Mouse (Mus musculus): Measurements from ENCODE around the gene Parp8.

Gene Parp8

GRCm38 (mm10) chr13:117018676-117019075 is 6.7 kb downstream of the Parp8 start:
- DNase-seq, result no peak

GRCm38 (mm10) chr13:117013516-117013915 is 11.8 kb downstream of the Parp8 start:
- no peak for DNase-seq

- DNase-seq, result no peak
These were observed 13.3 kb downstream of the Parp8 start for GRCm38 (mm10) chr13:117012031-117012430.

DNA sequence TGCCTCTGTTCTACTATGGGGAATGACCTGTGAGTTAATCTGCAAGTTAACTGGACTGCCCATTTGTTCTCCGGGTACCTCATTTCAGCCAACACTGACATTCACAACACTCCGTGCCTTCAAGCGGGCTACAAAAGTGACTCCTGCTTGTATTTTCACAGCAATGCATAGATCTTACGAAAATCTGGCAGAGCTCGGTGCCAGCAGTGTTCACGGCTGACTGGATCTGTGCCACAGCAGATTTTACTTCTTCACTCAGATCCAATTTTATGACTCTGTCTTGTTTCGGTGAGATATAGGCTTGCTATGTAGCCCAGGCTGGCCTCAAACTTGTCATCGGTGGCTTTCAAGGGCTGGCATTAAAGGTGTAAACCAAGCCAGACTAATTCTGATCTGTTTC is 15.2 kb downstream of the Parp8 start:
- DNase-seq, result no peak

GRCm38 (mm10) chr13:117008021-117009015 is 17.0 kb downstream of the Parp8 start:
- no peak for DNase-seq

- DNase-seq, result no peak
These were observed 17.8 kb downstream of the Parp8 start for GRCm38 (mm10) chr13:117007566-117007965.

DNA sequence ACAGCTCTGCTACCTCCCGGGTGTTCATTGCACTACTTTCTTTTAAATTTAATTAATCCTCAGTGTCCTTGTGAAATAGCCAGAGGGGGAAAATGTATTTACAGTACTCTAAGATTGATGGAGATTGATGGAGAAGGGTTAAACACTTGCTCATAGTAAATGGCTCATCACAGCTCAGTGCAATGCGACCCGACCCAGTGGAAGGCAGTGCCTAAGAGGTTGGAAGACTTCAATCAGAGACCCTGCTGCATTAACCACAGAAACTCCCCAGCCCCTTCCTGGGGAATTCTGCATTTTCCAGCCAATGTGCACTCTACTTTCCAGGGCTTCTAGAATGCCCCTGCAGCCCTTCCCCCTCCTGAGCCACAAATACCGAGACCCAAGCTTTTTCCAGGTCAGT is 18.7 kb downstream of the Parp8 start:
- no peak for DNase-seq

DNA sequence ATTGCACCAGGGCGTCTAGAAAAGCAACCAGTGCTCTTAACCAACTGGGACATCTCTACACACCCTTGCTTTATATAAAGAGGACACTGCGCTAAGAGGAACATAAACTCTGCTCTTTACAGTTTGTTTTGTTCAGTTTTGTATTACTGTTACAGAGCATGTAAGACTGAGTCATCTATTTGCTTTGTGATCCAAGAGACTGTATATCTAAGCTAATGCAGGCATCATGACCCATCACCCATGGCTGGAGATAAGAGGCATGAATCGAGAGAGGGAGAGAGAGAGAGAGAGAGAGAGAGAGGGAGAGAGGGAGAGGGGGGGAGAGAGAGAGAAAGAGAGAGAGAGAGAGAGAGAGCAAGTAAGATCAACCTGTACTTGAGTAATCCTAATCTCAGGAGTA is 24.8 kb downstream of the Parp8 start:
- DNase-seq, result no peak

DNA sequence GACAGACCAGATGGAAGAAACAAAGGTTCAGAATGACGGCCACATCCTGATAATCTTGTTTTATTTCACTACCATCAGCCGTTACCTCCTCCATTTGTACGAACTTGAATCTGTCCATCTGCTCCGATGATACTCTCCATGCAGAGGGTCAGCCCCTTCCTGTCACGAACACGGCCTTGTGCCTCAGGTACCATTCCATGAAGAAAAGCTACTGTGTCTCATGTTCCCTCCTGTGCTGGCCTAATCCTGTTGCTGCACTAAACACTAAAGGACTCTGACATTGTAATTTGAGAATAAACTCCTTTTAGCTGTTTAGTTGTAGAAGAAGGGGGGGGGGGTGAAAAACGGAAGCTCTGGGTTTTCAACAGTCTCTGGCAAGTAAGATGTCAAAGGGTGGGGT is 33.8 kb downstream of the Parp8 start:
- DNase-seq, result no peak

DNA sequence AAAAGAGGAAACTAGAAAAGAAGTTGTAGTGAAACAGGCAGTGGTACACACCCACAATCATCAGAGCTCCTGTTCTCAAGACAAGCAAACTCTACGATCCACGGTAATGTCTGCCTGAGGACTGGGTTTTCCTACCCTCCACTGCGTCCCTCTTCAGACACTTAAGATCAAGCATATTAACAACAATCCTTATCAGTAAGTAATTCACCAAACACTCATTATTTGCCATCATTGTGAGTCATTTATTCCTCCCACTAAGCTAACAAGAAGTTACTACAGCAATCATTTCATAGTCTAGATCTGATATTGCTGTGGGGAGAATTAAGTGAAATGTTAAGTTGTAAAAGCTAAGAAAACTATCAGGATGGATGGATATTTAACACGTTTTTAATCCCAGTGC is 35.0 kb downstream of the Parp8 start:
- DNase-seq, result no peak

GRCm38 (mm10) chr13:116988706-116989105 is 36.6 kb downstream of the Parp8 start:
- DNase-seq, result no peak

DNA sequence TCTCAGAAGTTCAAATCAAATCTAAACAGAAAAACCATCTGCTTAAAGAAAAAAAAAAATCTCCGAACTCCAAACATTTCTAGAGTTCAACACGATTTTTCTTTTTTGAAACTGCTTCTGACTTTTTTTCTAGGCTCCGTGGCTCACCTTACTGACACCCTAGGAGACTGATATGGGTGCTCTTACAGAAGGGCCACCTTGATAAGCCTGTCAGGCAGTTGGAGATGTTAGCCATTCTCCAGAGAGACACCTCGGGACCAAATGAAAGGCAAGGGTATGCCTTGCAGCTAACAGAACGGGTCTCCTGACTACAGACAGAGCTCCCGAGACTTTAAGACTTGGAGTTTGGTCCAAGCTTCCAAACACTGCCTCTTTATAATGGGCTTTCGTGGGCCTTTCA is 37.1 kb downstream of the Parp8 start:
- DNase-seq, result no peak

DNA sequence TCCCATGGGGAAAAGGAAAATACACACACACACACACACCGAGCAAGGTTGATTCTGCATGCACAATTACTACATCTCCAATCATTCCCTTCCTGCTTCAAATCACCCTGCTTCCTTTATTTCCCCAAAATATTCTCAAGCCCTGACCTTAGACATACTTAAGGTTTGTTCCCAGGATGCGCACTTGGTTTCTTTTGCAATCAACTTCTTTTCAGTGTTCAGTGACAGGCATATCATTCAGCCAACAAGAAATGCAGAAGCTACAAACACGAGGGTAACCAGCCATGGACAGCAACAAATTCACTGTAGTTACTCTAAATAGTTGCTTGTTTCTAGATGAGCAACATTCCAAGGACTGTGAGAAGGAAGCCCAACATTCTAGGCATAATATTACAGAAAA is 38.1 kb downstream of the Parp8 start:
- no peak for DNase-seq

DNA sequence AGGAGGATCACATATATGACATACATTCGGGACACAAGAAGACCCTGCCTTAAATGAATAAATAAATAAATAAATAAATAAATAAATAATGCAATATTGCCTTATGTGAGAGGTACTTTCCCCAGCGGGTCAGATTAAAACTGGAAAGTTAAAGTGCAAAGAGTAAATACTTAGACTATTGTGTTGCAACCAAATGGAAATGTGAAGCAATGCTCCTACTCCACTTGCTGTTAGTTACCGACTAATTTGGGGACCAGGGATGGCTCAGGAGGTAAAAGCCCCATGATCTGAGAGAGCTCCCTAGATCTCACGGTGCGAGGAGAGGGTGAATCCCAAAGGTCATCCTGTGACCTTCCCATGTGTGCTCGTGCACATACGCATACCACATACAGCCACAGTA is 38.7 kb downstream of the Parp8 start:
- DNase-seq, result peak; percentile 9

GRCm38 (mm10) chr13:116974081-116974860 is 51.1 kb downstream of the Parp8 start:
- no peak for DNase-seq

GRCm38 (mm10) chr13:116973491-116973890 is 51.8 kb downstream of the Parp8 start:
- DNase-seq, result no peak

DNA sequence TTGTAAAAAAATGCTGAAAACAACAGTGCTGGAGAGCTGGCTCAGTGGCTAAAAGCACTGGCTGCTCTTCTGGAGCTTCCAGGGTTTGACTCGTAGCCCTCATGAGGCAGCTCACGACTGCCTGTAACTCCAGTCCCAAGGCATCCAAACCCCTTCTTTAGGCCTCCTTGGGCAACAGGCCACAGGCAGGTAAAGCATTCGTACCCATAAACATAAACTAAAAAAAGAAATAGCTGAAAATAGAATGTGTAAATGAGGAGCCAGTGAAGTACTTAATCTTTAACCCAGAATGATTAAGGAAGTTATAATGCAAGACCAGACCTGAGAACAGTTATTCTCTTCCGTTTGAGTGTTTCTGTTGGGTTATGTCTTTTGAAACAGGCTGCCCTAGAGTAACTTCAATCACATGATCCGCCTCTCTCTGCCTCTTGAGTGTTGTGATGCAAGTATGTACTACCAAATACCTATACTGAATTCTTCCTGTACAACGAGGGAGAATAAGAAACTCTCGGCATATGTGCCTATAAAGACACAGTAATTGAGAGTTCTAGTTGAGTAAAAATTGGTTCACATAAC is 53.2 kb downstream of the Parp8 start:
- DNase-seq, result peak; percentile 13

DNA sequence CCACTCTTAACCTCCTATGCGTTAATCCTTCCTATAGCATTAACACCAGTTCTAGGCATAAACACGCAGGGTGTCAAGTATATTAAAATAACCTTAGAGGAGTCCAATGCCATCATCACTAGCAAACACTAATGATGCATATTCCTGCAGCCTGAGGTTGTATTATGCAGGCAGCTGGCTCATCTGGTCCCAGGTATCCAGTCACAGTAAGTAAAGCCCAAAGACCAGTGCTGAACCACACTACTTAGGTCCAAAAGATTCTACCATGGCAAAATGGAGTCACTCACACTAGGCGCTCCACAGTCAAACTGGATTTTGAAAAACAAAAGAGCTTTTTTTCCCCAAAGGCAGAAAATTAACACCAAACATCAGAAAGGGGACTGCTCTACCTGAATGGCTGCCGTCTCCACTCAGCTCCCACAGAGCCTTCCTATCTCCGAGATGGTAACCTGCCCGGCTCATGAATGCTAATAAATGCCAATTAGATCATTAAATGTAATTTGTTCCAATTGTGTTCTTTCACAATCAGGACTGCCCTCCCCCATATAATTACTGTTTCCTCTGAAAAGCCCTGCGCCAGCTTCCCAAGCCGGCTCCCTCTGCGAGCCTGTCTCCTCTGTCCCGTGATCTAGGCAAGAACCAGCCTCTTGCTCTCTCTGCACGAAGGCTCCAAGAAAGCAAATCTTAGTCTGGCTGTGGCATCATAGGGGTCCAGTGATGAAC is 54.5 kb downstream of the Parp8 start:
- DNase-seq, result no peak

- DNase-seq, result no peak
These were observed 55.7 kb downstream of the Parp8 start for GRCm38 (mm10) chr13:116969650-116970049.

- DNase-seq, result no peak
These were observed 56.4 kb downstream of the Parp8 start for GRCm38 (mm10) chr13:116968906-116969305.

DNA sequence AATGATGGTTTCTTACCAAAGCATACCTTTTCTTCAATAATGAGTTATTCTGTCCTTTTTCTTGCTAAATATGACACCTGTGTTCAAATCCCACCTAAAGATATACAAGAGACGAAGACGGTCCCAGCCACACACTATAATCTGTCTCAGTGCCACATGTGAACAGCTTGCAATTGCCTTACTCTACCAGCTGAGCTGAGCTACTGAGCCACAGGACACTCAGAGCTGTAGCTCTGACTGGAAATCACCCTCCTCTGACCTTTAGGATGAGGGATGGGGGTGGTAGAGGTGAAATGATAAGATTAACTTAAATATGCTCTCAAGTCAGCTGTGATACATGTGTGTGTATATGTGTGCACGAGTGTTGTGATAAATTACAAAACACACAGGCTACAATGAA is 57.9 kb downstream of the Parp8 start:
- DNase-seq, result no peak

- peak; percentile 12 for DNase-seq
These were observed 62.6 kb downstream of the Parp8 start for GRCm38 (mm10) chr13:116962480-116963462.

Data from lung, postnatal 10 days (tissue).